Mouse (Mus musculus): Measurements from ENCODE around the gene Clec2i. TPM values are rescaled to one million over a fixed set of nuclear protein-coding genes. Genes with fewer than 3 reads are reported as not detected.

Clec2i gene
- polyA plus RNA-seq, 1 experiment = not detected

- Histone ChIP-seq H3K27me3 (ENCODE audit: control insufficient read depth, insufficient read depth, low read length) (no peaks in the 10 kb centered on the region), H3K4me1 (ENCODE audit: control insufficient read depth, insufficient read depth, insufficient read length, low read length) (peaks cover 11% of the 10 kb centered on the region; the same call in 1 of the 2 replicates), H3K4me3 (ENCODE audit: low read depth, low read length) (no peak overlapping the region), H3K27ac (ENCODE audit: insufficient read depth, low read depth, low read length) (no peak overlapping the region), H3K36me3 (ENCODE audit: control insufficient read depth, insufficient read depth, low read length) (no peaks in the 10 kb centered on the region)
- 15% methylated on average over 3 of the region's 3 CpGs for WGBS
- TF ChIP-seq CTCF (IDR thresholded peaks at IDR 0.05; ENCODE audit: extremely low read depth, insufficient read length, insufficient replicate concordance, low read depth, low read length) (no peak), POLR2A (IDR thresholded peaks at IDR 0.05; ENCODE audit: low read depth, low read length) (no peak)
Observed at GRCm38 (mm10) chr6:128854895-128855294, 32.5 kb upstream of the Clec2i start.

- 24% methylated on average over 1 of the region's 1 CpGs for WGBS
- no peak for TF ChIP-seq CTCF (IDR thresholded peaks at IDR 0.05; ENCODE audit: extremely low read depth, insufficient read length, insufficient replicate concordance, low read depth, low read length)
- TF ChIP-seq POLR2A (IDR thresholded peaks at IDR 0.05; ENCODE audit: low read depth, low read length) = no peak
- Histone ChIP-seq H3K27me3 (ENCODE audit: control insufficient read depth, insufficient read depth, low read length) (no peaks in the 10 kb centered on the region), H3K4me3 (ENCODE audit: low read depth, low read length) (no peak overlapping the region), H3K4me1 (ENCODE audit: control insufficient read depth, insufficient read depth, insufficient read length, low read length) (peaks cover 11% of the 10 kb centered on the region; the same call in 1 of the 2 replicates), H3K27ac (ENCODE audit: insufficient read depth, low read depth, low read length) (peak overlapping the region; percentile 68), H3K36me3 (ENCODE audit: control insufficient read depth, insufficient read depth, low read length) (no peaks in the 10 kb centered on the region)
Observed at GRCm38 (mm10) chr6:128855477-128855876, 31.9 kb upstream of the Clec2i start.

GRCm38 (mm10) chr6:128856250-128856649 is 31.1 kb upstream of the Clec2i start:
- WGBS = 6% methylated on average over 5 of the region's 5 CpGs
- H3K27ac ChIP-seq (ENCODE audit: insufficient read depth, low read depth, low read length) = peak overlapping the region; percentile 79

GRCm38 (mm10) chr6:128857976-128858375 is 29.4 kb upstream of the Clec2i start:
- Histone ChIP-seq H3K27me3 (ENCODE audit: control insufficient read depth, insufficient read depth, low read length) (no peaks in the 10 kb centered on the region), H3K4me1 (ENCODE audit: control insufficient read depth, insufficient read depth, insufficient read length, low read length) (peaks cover 11% of the 10 kb centered on the region; the same call in 1 of the 2 replicates), H3K27ac (ENCODE audit: insufficient read depth, low read depth, low read length) (no peak overlapping the region), H3K4me3 (ENCODE audit: low read depth, low read length) (no peak overlapping the region), H3K36me3 (ENCODE audit: control insufficient read depth, insufficient read depth, low read length) (no peaks in the 10 kb centered on the region)
- WGBS = 95% methylated on average over 2 of the region's 2 CpGs
- TF ChIP-seq CTCF (IDR thresholded peaks at IDR 0.05; ENCODE audit: extremely low read depth, insufficient read length, insufficient replicate concordance, low read depth, low read length) (no peak), POLR2A (IDR thresholded peaks at IDR 0.05; ENCODE audit: low read depth, low read length) (no peak)

More at GRCm38 (mm10) chr6:128856250-128856649, 31.1 kb upstream of the Clec2i start:
- no peak for TF ChIP-seq POLR2A (IDR thresholded peaks at IDR 0.05; ENCODE audit: low read depth, low read length)
- TF ChIP-seq CTCF (IDR thresholded peaks at IDR 0.05; ENCODE audit: extremely low read depth, insufficient read length, insufficient replicate concordance, low read depth, low read length) = no peak
- Histone ChIP-seq H3K36me3 (ENCODE audit: control insufficient read depth, insufficient read depth, low read length) (no peaks in the 10 kb centered on the region), H3K4me1 (ENCODE audit: control insufficient read depth, insufficient read depth, insufficient read length, low read length) (peaks cover 11% of the 10 kb centered on the region; the same call in 1 of the 2 replicates), H3K4me3 (ENCODE audit: low read depth, low read length) (no peak overlapping the region), H3K27me3 (ENCODE audit: control insufficient read depth, insufficient read depth, low read length) (no peaks in the 10 kb centered on the region)

- no peaks in the 10 kb centered on the region for H3K4me1 ChIP-seq (ENCODE audit: control insufficient read depth, insufficient read depth, insufficient read length, low read length)
- TF ChIP-seq POLR2A (IDR thresholded peaks at IDR 0.05; ENCODE audit: low read depth, low read length) (no peak), CTCF (IDR thresholded peaks at IDR 0.05; ENCODE audit: extremely low read depth, insufficient read length, insufficient replicate concordance, low read depth, low read length) (no peak)
Observed at GRCm38 (mm10) chr6:128868861-128869260, 18.5 kb upstream of the Clec2i start.

GRCm38 (mm10) chr6:128871910-128872610 is 15.3 kb upstream of the Clec2i start:
- Histone ChIP-seq H3K4me1 (ENCODE audit: control insufficient read depth, insufficient read depth, insufficient read length, low read length) (no peaks in the 10 kb centered on the region), H3K36me3 (ENCODE audit: control insufficient read depth, insufficient read depth, low read length) (no peaks in the 10 kb centered on the region), H3K4me3 (ENCODE audit: low read depth, low read length) (no peak overlapping the region), H3K27ac (ENCODE audit: insufficient read depth, low read depth, low read length) (no peak overlapping the region), H3K27me3 (ENCODE audit: control insufficient read depth, insufficient read depth, low read length) (no peaks in the 10 kb centered on the region)
- TF ChIP-seq CTCF (IDR thresholded peaks at IDR 0.05; ENCODE audit: extremely low read depth, insufficient read length, insufficient replicate concordance, low read depth, low read length) (no peak), POLR2A (IDR thresholded peaks at IDR 0.05; ENCODE audit: low read depth, low read length) (no peak)
- 79% methylated on average over 1 of the region's 1 CpGs for WGBS

More at GRCm38 (mm10) chr6:128868861-128869260, 18.5 kb upstream of the Clec2i start:
- WGBS = 81% methylated on average over 3 of the region's 3 CpGs
- no peaks in the 10 kb centered on the region for H3K36me3 ChIP-seq (ENCODE audit: control insufficient read depth, insufficient read depth, low read length)
- H3K27me3 ChIP-seq (ENCODE audit: control insufficient read depth, insufficient read depth, low read length) = no peaks in the 10 kb centered on the region
- no peak overlapping the region for H3K27ac ChIP-seq (ENCODE audit: insufficient read depth, low read depth, low read length)
- no peak overlapping the region for H3K4me3 ChIP-seq (ENCODE audit: low read depth, low read length)

- H3K27me3 ChIP-seq (ENCODE audit: control insufficient read depth, insufficient read depth, low read length) = no peaks in the 10 kb centered on the region
Observed at GRCm38 (mm10) chr6:128888834-128889233, 1.4 kb downstream of the Clec2i start.

More at GRCm38 (mm10) chr6:128888834-128889233, 1.4 kb downstream of the Clec2i start:
- no peaks in the 10 kb centered on the region for H3K36me3 ChIP-seq (ENCODE audit: control insufficient read depth, insufficient read depth, low read length)
- H3K27ac ChIP-seq (ENCODE audit: insufficient read depth, low read depth, low read length) = no peak overlapping the region
- WGBS = 81% methylated on average over 5 of the region's 5 CpGs
- H3K4me3 ChIP-seq (ENCODE audit: low read depth, low read length) = no peak overlapping the region
- TF ChIP-seq POLR2A (IDR thresholded peaks at IDR 0.05; ENCODE audit: low read depth, low read length) (no peak), CTCF (IDR thresholded peaks at IDR 0.05; ENCODE audit: extremely low read depth, insufficient read length, insufficient replicate concordance, low read depth, low read length) (no peak)
- H3K4me1 ChIP-seq (ENCODE audit: control insufficient read depth, insufficient read depth, insufficient read length, low read length) = no peaks in the 10 kb centered on the region

Measured in small intestine, adult 2 months (tissue).